Mouse (Mus musculus) liver, embryonic 14.5 days (tissue): ENCODE measurements at regions not wholly inside any gene's neighbourhood (a gene's known extent, or its start where the extent isn't known, plus 50 kb on each side); places are given as distances from the start of the nearest gene placed in this dataset.

Source experiments
- CTCF ChIP-seq: IDR thresholded peaks from 2 replicates; pipeline ENCODE4 v1.5.1; 2016; ENCODE audit warnings: antibody characterized with exemption, low read depth, control low read depth
- EP300 ChIP-seq: IDR thresholded peaks from 2 replicates; pipeline ENCODE4 v1.6.1; 2016; ENCODE audit warnings: antibody characterized with exemption, low read depth

DNA sequence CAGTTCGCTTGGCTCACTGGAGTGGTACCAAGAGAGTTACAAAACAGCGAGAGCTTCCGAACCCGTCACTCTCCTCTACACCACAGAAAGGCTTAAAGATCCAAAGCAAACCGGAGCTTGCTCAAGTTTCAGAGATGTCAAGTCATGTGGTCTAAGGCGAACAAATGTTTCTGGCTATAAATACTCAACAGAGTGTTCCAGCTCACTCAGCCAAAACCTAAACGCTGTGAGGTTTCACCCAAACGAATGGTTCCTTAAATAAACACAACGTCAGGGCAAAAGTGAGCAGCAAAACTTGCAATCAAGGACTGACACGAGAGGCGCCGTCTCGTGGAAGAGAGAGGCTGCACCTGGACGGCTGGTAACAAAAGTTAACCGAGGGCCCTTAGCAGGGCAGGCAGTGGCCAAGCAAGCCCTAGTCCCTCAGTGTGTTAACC is 227.2 kb downstream of the Lpin1 start:
- TF ChIP-seq CTCF: no peak
- no peak for TF ChIP-seq EP300
